Mouse (Mus musculus): ENCODE measurements around the gene Gpr162.
"Not testable (repeated sequence)": the region's sequence is repeated elsewhere in the genome, so short reads cannot be mapped to it uniquely, and the experiment has no call there.

The Gpr162 gene

GRCm38 (mm10) chr6:124854647-124855046 lies 9.1 kb downstream of the Gpr162 start:
- in situ Hi-C loops (cut with MboI; ENCODE audit: low pct_unique_long_range_greater_than_20kb in 1 of 2, low sequenced_read_pairs in 2 of 2, unreplicated experiment in 1 of 2) = loop anchor here in 1 of 2 experiments (5.0 kb wide), 1 partner anchor 78 kb away; the partner anchor contains the start of gene Mlf2

- in situ Hi-C loops (cut with MboI; ENCODE audit: low pct_unique_long_range_greater_than_20kb in 1 of 2, low sequenced_read_pairs in 2 of 2, unreplicated experiment in 1 of 2) = no loop called here
Observed at GRCm38 (mm10) chr6:124850535-124850934, 13.2 kb downstream of the Gpr162 start.

- in situ Hi-C loops (cut with MboI; ENCODE audit: low pct_unique_long_range_greater_than_20kb in 1 of 2, low sequenced_read_pairs in 2 of 2, unreplicated experiment in 1 of 2) = no loop called here
Observed at GRCm38 (mm10) chr6:124847305-124847704, 16.5 kb downstream of the Gpr162 start.

GRCm38 (mm10) chr6:124840241-124841167 lies 23.3 kb downstream of the Gpr162 start, which contains the start of gene Gnb3:
Gnb3 (minus strand) TSS chr6:124840275.
- in situ Hi-C loops (cut with MboI; ENCODE audit: low pct_unique_long_range_greater_than_20kb in 1 of 2, low sequenced_read_pairs in 2 of 2, unreplicated experiment in 1 of 2) = no loop called here

GRCm38 (mm10) chr6:124839805-124840204 lies 24.0 kb downstream of the Gpr162 start:
- in situ Hi-C loops (cut with MboI; ENCODE audit: low pct_unique_long_range_greater_than_20kb in 1 of 2, low sequenced_read_pairs in 2 of 2, unreplicated experiment in 1 of 2) = no loop called here

GRCm38 (mm10) chr6:124836411-124836810 lies 27.4 kb downstream of the Gpr162 start:
- in situ Hi-C loops (cut with MboI; ENCODE audit: low pct_unique_long_range_greater_than_20kb in 1 of 2, low sequenced_read_pairs in 2 of 2, unreplicated experiment in 1 of 2) = no loop called here

GRCm38 (mm10) chr6:124835531-124835930 lies 28.3 kb downstream of the Gpr162 start:
- in situ Hi-C loops (cut with MboI; ENCODE audit: low pct_unique_long_range_greater_than_20kb in 1 of 2, low sequenced_read_pairs in 2 of 2, unreplicated experiment in 1 of 2) = no loop called here

- in situ Hi-C loops (cut with MboI; ENCODE audit: low pct_unique_long_range_greater_than_20kb in 1 of 2, low sequenced_read_pairs in 2 of 2, unreplicated experiment in 1 of 2) = no loop called here
Observed at GRCm38 (mm10) chr6:124834512-124835081, 29.2 kb downstream of the Gpr162 start.

- in situ Hi-C loops (cut with MboI; ENCODE audit: low pct_unique_long_range_greater_than_20kb in 1 of 2, low sequenced_read_pairs in 2 of 2, unreplicated experiment in 1 of 2) = no loop called here
Observed at GRCm38 (mm10) chr6:124831649-124832048, 32.1 kb downstream of the Gpr162 start.

GRCm38 (mm10) chr6:124831199-124831598 lies 32.6 kb downstream of the Gpr162 start:
- in situ Hi-C loops (cut with MboI; ENCODE audit: low pct_unique_long_range_greater_than_20kb in 1 of 2, low sequenced_read_pairs in 2 of 2, unreplicated experiment in 1 of 2) = not testable (repeated sequence)

- in situ Hi-C loops (cut with MboI; ENCODE audit: low pct_unique_long_range_greater_than_20kb in 1 of 2, low sequenced_read_pairs in 2 of 2, unreplicated experiment in 1 of 2) = no loop called here
Observed at GRCm38 (mm10) chr6:124829799-124830700, 33.7 kb downstream of the Gpr162 start.

GRCm38 (mm10) chr6:124828868-124829798 lies 34.6 kb downstream of the Gpr162 start, which contains the start of the genes Usp5 and Cdca3:
Usp5 (minus strand) TSS chr6:124829484.
Cdca3 (plus strand) TSS chr6:124829547.
- in situ Hi-C loops (cut with MboI; ENCODE audit: low pct_unique_long_range_greater_than_20kb in 1 of 2, low sequenced_read_pairs in 2 of 2, unreplicated experiment in 1 of 2) = no loop called here

GRCm38 (mm10) chr6:124828101-124828592 lies 35.6 kb downstream of the Gpr162 start:
- in situ Hi-C loops (cut with MboI; ENCODE audit: low pct_unique_long_range_greater_than_20kb in 1 of 2, low sequenced_read_pairs in 2 of 2, unreplicated experiment in 1 of 2) = no loop called here

GRCm38 (mm10) chr6:124822049-124822448 lies 41.7 kb downstream of the Gpr162 start:
- in situ Hi-C loops (cut with MboI; ENCODE audit: low pct_unique_long_range_greater_than_20kb in 1 of 2, low sequenced_read_pairs in 2 of 2, unreplicated experiment in 1 of 2) = no loop called here

GRCm38 (mm10) chr6:124820891-124821290 lies 42.9 kb downstream of the Gpr162 start:
- in situ Hi-C loops (cut with MboI; ENCODE audit: low pct_unique_long_range_greater_than_20kb in 1 of 2, low sequenced_read_pairs in 2 of 2, unreplicated experiment in 1 of 2) = no loop called here

- in situ Hi-C loops (cut with MboI; ENCODE audit: low pct_unique_long_range_greater_than_20kb in 1 of 2, low sequenced_read_pairs in 2 of 2, unreplicated experiment in 1 of 2) = no loop called here
Observed at GRCm38 (mm10) chr6:124817971-124818370, 45.8 kb downstream of the Gpr162 start.

GRCm38 (mm10) chr6:124817563-124817962 lies 46.2 kb downstream of the Gpr162 start:
- in situ Hi-C loops (cut with MboI; ENCODE audit: low pct_unique_long_range_greater_than_20kb in 1 of 2, low sequenced_read_pairs in 2 of 2, unreplicated experiment in 1 of 2) = no loop called here
